Mouse (Mus musculus) lung, postnatal 0 days (tissue): ENCODE measurements around the gene Unkl. TPM values are rescaled to one million over a fixed set of nuclear protein-coding genes. Genes with fewer than 3 reads are reported as not detected.

Source experiments
- ATAC-seq: fragments of 200-750 bp; cut with Nextera tagmentation; 2 replicates; pipeline ENCODE4 v1.8.0; 2017; ENCODE audit warnings: moderate library complexity
- DNase-seq: peaks from one replicate; pipeline ENCODE4 v3.0.0-alpha.2; 2016; ENCODE audit warnings: low spot score
- H3K27ac ChIP-seq: fragments of 300-500 bp; sonication (generic); 2 replicates; pipeline ENCODE4 v1.5.1; 2014; ENCODE audit warnings: antibody characterized with exemption, mild to moderate bottlenecking, low read length, mixed read lengths
- H3K27me3 ChIP-seq: fragments of 300-500 bp; sonication (generic); replicated peaks from 2 replicates; pipeline ENCODE4 v1.6.1; 2014; ENCODE audit warnings: low read length, mixed read lengths; ENCODE audit not compliant: insufficient read depth
- H3K36me3 ChIP-seq: fragments of 300-500 bp; sonication (generic); 2 replicates; pipeline ENCODE4 v1.6.1; 2014; ENCODE audit warnings: low read length, mixed read lengths; ENCODE audit not compliant: insufficient read depth
- H3K4me1 ChIP-seq: fragments of 300-500 bp; sonication (generic); 2 replicates; pipeline ENCODE4 v1.6.1; 2014; ENCODE audit warnings: antibody characterized with exemption, low read depth, low read length, mixed read lengths; ENCODE audit not compliant: insufficient read depth
- H3K4me2 ChIP-seq: fragments of 300-500 bp; sonication (generic); replicated peaks from 2 replicates; pipeline ENCODE4 v1.6.1; 2014; ENCODE audit warnings: low read depth, mild to moderate bottlenecking, low read length, moderate library complexity, mixed read lengths
- H3K4me3 ChIP-seq: fragments of 300-500 bp; sonication (generic); 2 replicates; pipeline ENCODE4 v1.5.1; 2014; ENCODE audit warnings: low read depth, low read length
- H3K9ac ChIP-seq: fragments of 300-500 bp; sonication (generic); replicated peaks from 2 replicates; pipeline ENCODE4 v1.6.1; 2014; ENCODE audit warnings: low read depth, mild to moderate bottlenecking
- H3K9me3 ChIP-seq: fragments of 300-500 bp; sonication (generic); 2 replicates; pipeline ENCODE4 v1.6.1; 2016; ENCODE audit warnings: low read length, mixed read lengths
- CTCF ChIP-seq: IDR thresholded peaks from 2 replicates; pipeline ENCODE4 v1.5.1; 2016; ENCODE audit warnings: antibody characterized with exemption, mild to moderate bottlenecking
- EP300 ChIP-seq: IDR thresholded peaks from 2 replicates; pipeline ENCODE4 v1.6.1; 2016; ENCODE audit warnings: antibody characterized with exemption, mild to moderate bottlenecking, control low read depth
- WGBS: fragments of 180-500 bp; shearing (Covaris S2); extraction: QIAGEN DNeasy Blood & Tissue Kit; methylation state at CpG from one replicate; pipeline ENCODE4 v1.1.7; 2014; 5-methylcytosine and 5-hydroxymethylcytosine counted together
- microRNA-seq: library from miRNA; unstranded; fragments of <30 nt; microRNA quantifications from one replicate; pipeline ENCODE4, GENCODE M21; 2016
- polyA plus RNA-seq: library from polyadenylated mRNA; unstranded; fragments of >200 nt; fragmentation: Nextera tagmentation; extraction: Ambion mirVana; gene quantifications from 2 replicates; pipeline ENCODE4 v1.2.1, GENCODE M21; 2015

Gene Unkl
- polyA plus RNA-seq, 1 experiment from 2014 or later = 7.0 TPM

- Histone ChIP-seq H3K9ac (peak within 1 kb of the TSS; percentile 95), H3K4me3 (peak within 1 kb of the TSS; percentile 80), H3K27ac (peak within 1 kb of the TSS; percentile 98), H3K27me3 (no peaks in the 10 kb centered on the region), H3K4me2 (peak within 1 kb of the TSS; percentile 82), H3K4me1 (peaks cover 15% of the 10 kb centered on the region; the same call in 1 of the 2 replicates), H3K9me3 (no peaks in the 10 kb centered on the region), H3K36me3 (no peaks in the 10 kb centered on the region)
- DNase-seq = no peak
- WGBS = 74% methylated on average over 9 of the region's 9 CpGs
- TF ChIP-seq EP300 = no peak
- ATAC-seq = no peak
Measured at GRCm38 (mm10) chr17:25274571-25275346, 86.6 kb downstream of the Unkl start, which contains the start of gene Ube2i. Gene Ube2i (minus strand): TSS chr17:25274622.

DNA sequence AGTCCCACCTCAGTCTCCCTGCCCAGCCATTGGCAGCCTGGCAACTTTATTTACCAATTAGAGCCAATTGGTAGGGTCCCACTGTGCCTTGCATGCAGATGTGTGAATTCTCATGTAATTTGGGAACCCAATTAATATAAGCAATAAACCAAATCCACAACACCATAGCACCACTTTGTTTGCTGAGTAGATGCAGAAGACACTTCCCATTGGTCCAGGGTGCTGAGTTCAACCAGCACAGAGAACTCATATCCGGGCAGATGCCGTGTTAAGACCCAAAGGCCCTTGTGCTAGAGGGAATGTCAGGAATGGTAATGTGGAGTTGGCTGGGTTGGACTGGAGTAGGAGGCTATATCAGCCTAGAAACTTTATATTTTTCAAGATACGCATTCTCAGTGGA lies 87.6 kb downstream of the Unkl start:
- 95% methylated on average over 3 of the region's 3 CpGs for WGBS

GRCm38 (mm10) chr17:25282133-25282532 lies 93.9 kb downstream of the Unkl start:
- no peaks in the 10 kb centered on the region for H3K4me1 ChIP-seq
- H3K27ac ChIP-seq = no peak overlapping the region
- H3K36me3 ChIP-seq = no peaks in the 10 kb centered on the region
- ATAC-seq = peak; percentile 61
- no peaks in the 10 kb centered on the region for H3K9me3 ChIP-seq
- no peak overlapping the region for H3K4me2 ChIP-seq
- H3K4me3 ChIP-seq = no peak overlapping the region
- H3K27me3 ChIP-seq = no peaks in the 10 kb centered on the region
- no peak overlapping the region for H3K9ac ChIP-seq
- DNase-seq = peak; percentile 71
- 35% methylated on average over 11 of the region's 11 CpGs for WGBS
- TF ChIP-seq CTCF = no peak
- no peak for TF ChIP-seq EP300

More for the DNA sequence above, 87.6 kb downstream of the Unkl start:
- Histone ChIP-seq H3K4me2 (no peak overlapping the region), H3K27me3 (no peaks in the 10 kb centered on the region), H3K4me3 (no peak overlapping the region), H3K36me3 (no peaks in the 10 kb centered on the region), H3K27ac (no peak overlapping the region), H3K4me1 (peaks cover 11% of the 10 kb centered on the region; the same call in 1 of the 2 replicates), H3K9ac (no peak overlapping the region), H3K9me3 (no peaks in the 10 kb centered on the region)
- DNase-seq (no peak), ATAC-seq (no peak)
- TF ChIP-seq CTCF (no peak), EP300 (no peak)

Small RNA genes lying within 50 kb of the gene (microRNA-seq; reads per million reads assigned to microRNA genes)
- not detected for gene Mir3547

Other genes with a start within 250 kb of the Unkl start
- gene Jpt2, start 227.7 kb upstream of the Unkl start, polyA plus RNA-seq = 21.9 and 27.1 TPM in 2 replicates
- 3.3 TPM in 2 replicates for gene Cramp1l, start 172.6 kb upstream of the Unkl start, polyA plus RNA-seq
- 6.8 and 7.9 TPM in 2 replicates for gene Ift140, start 172.3 kb upstream of the Unkl start, polyA plus RNA-seq
- gene Tmem204, start 104.8 kb upstream of the Unkl start, polyA plus RNA-seq = 186 and 218 TPM in 2 replicates
- 13.7 and 13.9 TPM in 2 replicates for gene Telo2, start 72.4 kb upstream of the Unkl start, polyA plus RNA-seq
- 0.25 and 0.32 TPM in 2 replicates for gene Ptx4, start 67.6 kb upstream of the Unkl start, polyA plus RNA-seq
- 18.0 and 19.2 TPM in 2 replicates for gene Clcn7, start 55.0 kb upstream of the Unkl start, polyA plus RNA-seq
- 0.51 and 0.77 TPM in 2 replicates for gene Ccdc154, start 25.9 kb upstream of the Unkl start, polyA plus RNA-seq
- gene Gm38655, start 12.9 kb upstream of the Unkl start, polyA plus RNA-seq = 5.9 and 6.4 TPM in 2 replicates
- 18.5 and 19.5 TPM in 2 replicates for gene BC003965, start 3.8 kb upstream of the Unkl start, polyA plus RNA-seq
- gene Gnptg, start 51.7 kb downstream of the Unkl start, polyA plus RNA-seq = 68.3 and 74.5 TPM in 2 replicates
- gene Tsr3, start 51.8 kb downstream of the Unkl start, polyA plus RNA-seq = 33.0 and 37.2 TPM in 2 replicates
- 2.6 and 2.8 TPM in 2 replicates for gene Baiap3, start 68.0 kb downstream of the Unkl start, polyA plus RNA-seq
- 456 and 477 TPM in 2 replicates for gene Ube2i, start 86.2 kb downstream of the Unkl start, polyA plus RNA-seq
- 2.9 and 3.5 TPM in 2 replicates for gene Prss34, start 110.0 kb downstream of the Unkl start, polyA plus RNA-seq
- gene Prss28, start 120.2 kb downstream of the Unkl start, polyA plus RNA-seq = not detected in 2 replicates
- not detected in 2 replicates for gene Prss29, start 130.3 kb downstream of the Unkl start, polyA plus RNA-seq
- gene Tpsab1, start 157.2 kb downstream of the Unkl start, polyA plus RNA-seq = 0.57 and 0.61 TPM in 2 replicates
- gene Tpsb2, start 177.9 kb downstream of the Unkl start, polyA plus RNA-seq = 11.4 and 15.3 TPM in 2 replicates
- gene Tpsg1, start 180.9 kb downstream of the Unkl start, polyA plus RNA-seq = 0.17 and 0.18 TPM in 2 replicates
- 0.42 and 0.55 TPM in 2 replicates for gene Cacna1h, start 245.4 kb downstream of the Unkl start, polyA plus RNA-seq